Mouse (Mus musculus) hindbrain, embryonic 12.5 days (tissue): ENCODE measurements at regions not wholly inside any gene's neighbourhood (a gene's known extent, or its start where the extent isn't known, plus 50 kb on each side); places are given as distances from the start of the nearest gene placed in this dataset.
A peak's percentile ranks its signal among the peaks of the same experiment; 100 is the strongest.
"Not testable (repeated sequence)": the region's sequence is repeated elsewhere in the genome, so short reads cannot be mapped to it uniquely, and the experiment has no call there.

ENCODE experiments used
- ATAC-seq: fragments of 200-750 bp; cut with Nextera tagmentation; 2 replicates; pipeline ENCODE4 v1.8.0; 2017; ENCODE audit warnings: moderate TSS enrichment; ENCODE audit not compliant: low FRiP score
- H3K27ac ChIP-seq: fragments of 300-500 bp; sonication (generic); 2 replicates; pipeline ENCODE4 v1.5.1; 2016; ENCODE audit warnings: mild to moderate bottlenecking
- H3K27me3 ChIP-seq: fragments of 300-500 bp; sonication (generic); 2 replicates; pipeline ENCODE4 v1.6.1; 2016; ENCODE audit warnings: mild to moderate bottlenecking
- H3K36me3 ChIP-seq: fragments of 300-500 bp; sonication (generic); 2 replicates; pipeline ENCODE4 v1.6.1; 2016; ENCODE audit warnings: mild to moderate bottlenecking
- H3K4me1 ChIP-seq: fragments of 300-500 bp; sonication (generic); 2 replicates; pipeline ENCODE4 v1.6.1; 2016
- H3K4me2 ChIP-seq: fragments of 300-500 bp; sonication (generic); replicated peaks from 2 replicates; pipeline ENCODE4 v1.6.1; 2016; ENCODE audit warnings: mild to moderate bottlenecking
- H3K4me3 ChIP-seq: fragments of 300-500 bp; sonication (generic); 2 replicates; pipeline ENCODE4 v1.5.1; 2016; ENCODE audit warnings: mild to moderate bottlenecking
- H3K9ac ChIP-seq: fragments of 300-500 bp; sonication (generic); 2 replicates; pipeline ENCODE4 v1.6.1; 2016; ENCODE audit warnings: mild to moderate bottlenecking, moderate library complexity
- H3K9me3 ChIP-seq: fragments of 300-500 bp; sonication (generic); replicated peaks from 2 replicates; pipeline ENCODE4 v1.6.1; 2016; ENCODE audit warnings: mild to moderate bottlenecking
- WGBS: fragments of 180-500 bp; shearing (Covaris S2); methylation state at CpG from one replicate; pipeline ENCODE4 v1.1.7; 2016; 5-methylcytosine and 5-hydroxymethylcytosine counted together

DNA sequence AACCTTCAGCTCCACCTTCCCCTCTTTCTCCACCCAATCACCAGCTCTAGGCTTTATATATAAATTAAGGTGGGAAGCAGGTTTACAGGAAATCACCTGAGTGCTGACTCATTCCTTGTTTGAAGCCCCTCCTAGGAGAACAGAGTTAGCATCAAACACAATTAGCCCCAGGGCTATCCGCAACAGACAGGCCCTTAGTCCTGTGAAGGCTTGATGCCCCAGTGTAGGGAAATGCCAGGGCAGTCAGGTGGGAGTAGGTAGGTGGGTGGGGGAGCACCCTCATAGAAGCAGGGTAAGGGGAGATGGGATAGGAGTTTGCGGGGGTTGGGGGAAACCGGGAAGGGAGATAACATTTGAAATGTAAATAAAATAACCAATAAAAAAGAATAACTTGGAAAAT is 123.2 kb downstream of the Brms1l start:
- H3K36me3 ChIP-seq, H3K9ac ChIP-seq, H3K9me3 ChIP-seq, H3K27me3 ChIP-seq, H3K4me3 ChIP-seq, ATAC-seq, H3K4me1 ChIP-seq, H3K4me2 ChIP-seq, H3K27ac ChIP-seq: not testable (repeated sequence)
- 95% methylated on average over 3 of the region's 3 CpGs for WGBS

DNA sequence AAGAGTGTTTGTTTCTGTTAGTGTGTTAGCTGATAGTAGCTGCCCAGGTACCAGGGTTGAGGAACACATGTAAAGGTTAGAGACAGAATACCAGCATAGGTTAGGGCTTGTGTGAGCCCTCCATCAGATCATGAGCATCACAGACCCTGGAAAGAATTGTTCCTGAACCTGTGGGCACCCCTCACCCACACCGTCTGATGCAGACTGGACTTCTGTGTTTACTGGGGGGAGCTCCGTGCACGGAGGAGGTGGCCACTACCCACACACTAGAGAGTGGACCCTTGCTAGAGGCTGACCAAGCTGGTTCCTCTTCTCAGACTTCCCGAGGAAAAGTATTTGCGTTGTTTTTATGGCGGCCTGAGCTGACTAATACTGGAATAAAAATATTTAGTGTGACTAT is 104.4 kb downstream of the Brms1l start:
- Histone ChIP-seq H3K4me1 (peaks cover 6% of the 10 kb centered on the region), H3K36me3 (no peaks in the 10 kb centered on the region), H3K9me3 (no peaks in the 10 kb centered on the region), H3K27ac (no peak overlapping the region), H3K4me2 (no peak overlapping the region), H3K27me3 (peaks cover 13% of the 10 kb centered on the region), H3K4me3 (no peak overlapping the region), H3K9ac (no peak overlapping the region)
- no peak for ATAC-seq
- 86% methylated on average over 6 of the region's 6 CpGs for WGBS

DNA sequence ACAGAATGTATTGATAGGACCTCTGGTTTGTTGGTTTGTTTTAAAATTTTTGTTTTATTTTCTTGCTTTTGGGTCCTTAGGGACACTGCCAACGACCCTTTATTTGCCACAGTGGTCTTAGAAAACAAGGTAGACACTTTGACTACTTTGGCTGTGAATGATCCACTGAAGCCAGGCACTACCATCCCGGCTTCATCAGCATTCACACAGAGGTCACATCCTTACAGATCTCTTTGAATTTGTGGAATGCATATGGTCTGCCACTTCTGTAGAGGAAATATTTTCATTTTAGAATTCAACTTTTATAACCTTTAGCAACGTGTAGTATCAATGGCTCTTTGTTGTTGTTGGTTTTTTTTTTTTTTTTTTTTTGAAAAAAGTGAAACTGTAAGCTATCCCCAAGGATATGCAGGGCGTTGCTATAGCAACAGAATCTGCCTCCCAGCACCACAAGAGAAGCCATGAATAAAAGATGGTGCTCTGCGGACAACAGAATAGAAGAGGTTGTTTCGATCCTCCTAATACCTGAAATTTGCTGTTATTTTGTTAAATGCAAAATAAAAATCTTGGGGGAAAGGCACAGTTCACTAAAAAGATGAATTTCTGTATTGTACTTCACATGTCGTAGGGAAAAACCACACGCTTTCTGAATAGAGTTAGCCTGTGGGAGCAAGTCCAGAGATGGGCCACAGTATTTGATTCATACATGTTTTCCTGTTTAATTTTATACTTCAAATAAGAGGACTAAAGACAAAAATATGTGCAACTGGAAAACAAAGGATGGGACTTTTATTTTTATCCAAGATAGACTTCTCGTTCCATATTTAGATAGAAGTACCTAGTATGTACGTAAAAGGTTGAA is 103.4 kb downstream of the Brms1l start:
- ATAC-seq, result peak; percentile 89
- H3K4me1 ChIP-seq, result peaks cover 6% of the 10 kb centered on the region
- H3K27ac ChIP-seq, result peak overlapping the region; percentile 79
- H3K36me3 ChIP-seq, result no peaks in the 10 kb centered on the region
- no peak overlapping the region for H3K4me2 ChIP-seq
- peaks cover 20% of the 10 kb centered on the region for H3K27me3 ChIP-seq
- no peak overlapping the region for H3K4me3 ChIP-seq
- no peak overlapping the region for H3K9ac ChIP-seq
- WGBS, result 45% methylated on average over 10 of the region's 10 CpGs
- H3K9me3 ChIP-seq, result no peaks in the 10 kb centered on the region

DNA sequence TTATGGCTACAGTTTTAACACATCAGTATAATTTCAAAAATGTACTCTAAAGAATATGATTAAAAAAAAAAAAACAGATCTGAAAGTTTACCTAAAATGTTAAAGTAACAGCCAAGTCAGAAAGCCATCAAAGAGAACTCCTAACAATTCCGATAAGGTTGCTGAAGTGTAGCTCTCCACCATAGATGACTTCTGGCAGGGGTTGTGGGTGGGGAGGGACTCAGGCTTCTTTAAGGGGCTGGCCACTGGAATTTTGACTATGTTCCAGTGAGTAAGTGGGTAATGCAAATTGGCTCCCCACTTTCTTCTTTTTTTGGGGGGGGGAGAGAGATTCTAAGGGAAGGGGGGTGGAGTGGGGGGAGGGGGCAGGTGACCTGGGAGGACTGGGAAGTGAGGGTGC is 98.0 kb downstream of the Brms1l start:
- no peak for ATAC-seq
- H3K4me2 ChIP-seq, result no peak overlapping the region
- no peak overlapping the region for H3K4me3 ChIP-seq
- H3K27ac ChIP-seq, result no peak overlapping the region
- H3K36me3 ChIP-seq, result no peaks in the 10 kb centered on the region
- H3K9me3 ChIP-seq, result no peaks in the 10 kb centered on the region
- 37% methylated on average over 1 of the region's 1 CpGs for WGBS
- peaks cover 4% of the 10 kb centered on the region for H3K4me1 ChIP-seq
- H3K9ac ChIP-seq, result no peak overlapping the region
- peaks cover 62% of the 10 kb centered on the region for H3K27me3 ChIP-seq

DNA sequence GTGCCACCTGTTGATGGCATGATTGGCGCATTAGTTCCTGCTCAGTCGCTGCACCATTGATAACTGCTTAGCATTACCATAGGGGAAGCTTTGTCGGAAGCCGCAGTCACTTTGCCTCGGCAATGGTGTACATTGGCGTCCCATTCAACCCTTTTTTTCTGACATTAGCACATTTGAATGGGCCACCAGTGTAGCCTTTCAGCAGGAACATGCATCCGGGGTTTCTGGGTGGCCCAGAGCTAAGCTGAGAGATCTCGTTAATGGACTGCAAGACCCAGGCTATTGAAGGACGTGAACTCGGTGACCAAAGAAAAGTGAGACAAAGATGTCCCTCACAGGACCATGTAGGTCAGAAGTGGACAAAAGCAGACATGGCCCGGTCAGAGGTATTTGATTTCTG is 97.3 kb downstream of the Brms1l start:
- no peak overlapping the region for H3K4me3 ChIP-seq
- peaks cover 69% of the 10 kb centered on the region for H3K27me3 ChIP-seq

DNA sequence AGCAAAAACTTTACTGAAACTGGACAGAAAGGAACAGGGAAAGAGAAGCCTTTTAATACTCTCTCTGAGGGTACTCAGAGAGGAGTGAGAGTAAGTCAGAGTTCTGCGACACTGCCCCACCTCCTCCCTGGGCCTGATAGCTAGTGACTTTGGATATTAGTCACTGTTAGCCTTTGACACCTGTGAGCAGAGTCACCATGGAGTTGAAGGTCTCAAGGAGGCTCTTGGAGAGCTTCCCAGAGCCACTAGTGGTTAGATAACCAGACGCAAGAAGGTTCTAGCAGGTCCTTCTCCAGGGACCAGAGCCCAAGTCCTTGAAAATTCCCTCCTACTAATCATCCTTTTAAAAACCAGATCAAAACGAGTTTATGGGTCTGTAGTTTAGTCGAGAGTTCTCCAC is 94.3 kb downstream of the Brms1l start:
- H3K4me3 ChIP-seq, result no peak overlapping the region
- H3K4me1 ChIP-seq, result 0 out of 2 replicates have a peak, but pooled peaks cover 4% of the 10 kb centered on the region
- no peak for ATAC-seq
- no peak overlapping the region for H3K4me2 ChIP-seq
- no peaks in the 10 kb centered on the region for H3K36me3 ChIP-seq
- H3K9me3 ChIP-seq, result no peaks in the 10 kb centered on the region
- WGBS, result 78% methylated on average over 4 of the region's 4 CpGs
- H3K27me3 ChIP-seq, result peaks cover 63% of the 10 kb centered on the region
- H3K27ac ChIP-seq, result no peak overlapping the region
- H3K9ac ChIP-seq, result no peak overlapping the region

More for the DNA sequence above, 97.3 kb downstream of the Brms1l start:
- Histone ChIP-seq H3K9ac (no peak overlapping the region), H3K9me3 (no peaks in the 10 kb centered on the region), H3K4me1 (no peaks in the 10 kb centered on the region), H3K4me2 (peak overlapping the region; percentile 15), H3K27ac (no peak overlapping the region), H3K36me3 (no peaks in the 10 kb centered on the region)
- ATAC-seq, result no peak
- 20% methylated on average over 11 of the region's 11 CpGs for WGBS

DNA sequence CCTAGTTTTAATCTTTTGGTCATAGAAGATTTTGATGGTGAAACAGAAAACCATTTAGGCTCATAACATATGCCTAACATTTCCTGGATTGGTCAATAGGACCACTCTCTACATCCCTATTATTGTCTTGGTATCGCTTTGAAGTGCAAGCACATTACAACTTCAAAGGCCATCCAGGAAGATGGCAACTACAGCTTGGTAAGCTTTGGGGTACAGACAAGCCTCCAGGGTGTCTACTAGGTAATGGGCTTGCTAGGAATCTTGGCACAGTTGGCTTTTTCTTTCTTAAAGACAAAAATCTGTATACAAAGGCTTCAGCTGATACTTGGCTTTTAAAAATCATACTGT is 90.8 kb downstream of the Brms1l start:
- 76% methylated on average over 1 of the region's 1 CpGs for WGBS
- ATAC-seq, result no peak

DNA sequence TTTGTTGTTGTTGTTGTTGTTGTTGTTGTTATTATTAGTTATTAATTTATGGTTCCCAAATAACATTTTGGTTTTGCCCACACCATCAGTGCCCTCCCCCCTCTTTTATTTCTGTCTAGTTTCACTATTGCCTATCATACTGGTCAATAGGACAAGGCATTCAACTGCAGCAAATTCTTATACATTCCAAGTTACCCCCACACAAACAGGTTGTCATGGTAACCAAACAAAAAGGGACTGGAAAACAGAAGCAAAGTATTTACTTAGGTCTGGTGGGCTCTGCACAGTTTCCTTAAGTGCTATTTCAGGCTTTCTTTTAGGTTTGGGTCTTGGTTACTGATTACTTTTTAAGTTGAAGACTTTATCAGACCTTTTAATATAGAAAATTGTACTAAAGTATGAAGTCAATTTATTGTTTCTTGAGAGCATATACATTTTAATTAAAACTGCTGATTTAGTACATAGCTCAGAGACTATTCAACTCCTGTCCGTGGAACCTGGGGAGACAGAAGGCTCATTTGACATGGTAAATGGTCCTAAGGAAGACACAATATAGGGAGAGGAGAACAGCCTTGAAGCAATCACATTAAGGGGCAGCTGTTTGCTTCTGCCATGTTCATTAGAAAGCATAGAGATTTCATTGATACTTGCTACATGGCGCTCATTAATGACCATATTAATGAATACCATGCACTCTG is 90.3 kb downstream of the Brms1l start:
- Histone ChIP-seq H3K27ac (no peak overlapping the region), H3K9ac (no peak overlapping the region), H3K36me3 (no peaks in the 10 kb centered on the region), H3K4me1 (0 out of 2 replicates have a peak, but pooled peaks cover 4% of the 10 kb centered on the region), H3K27me3 (peaks cover 28% of the 10 kb centered on the region), H3K4me2 (no peak overlapping the region), H3K4me3 (no peak overlapping the region), H3K9me3 (no peaks in the 10 kb centered on the region)
- 54% methylated on average over 2 of the region's 2 CpGs for WGBS
- peak; percentile 26; the same call in 1 of the 2 replicates for ATAC-seq

More for the DNA sequence above, 90.8 kb downstream of the Brms1l start:
- Histone ChIP-seq H3K4me3 (no peak overlapping the region), H3K4me1 (0 out of 2 replicates have a peak, but pooled peaks cover 4% of the 10 kb centered on the region), H3K27ac (no peak overlapping the region), H3K27me3 (peaks cover 33% of the 10 kb centered on the region), H3K36me3 (no peaks in the 10 kb centered on the region), H3K9ac (no peak overlapping the region), H3K9me3 (no peaks in the 10 kb centered on the region), H3K4me2 (no peak overlapping the region)
